Mouse (Mus musculus) thymus, postnatal 10 days (tissue): ENCODE measurements at regions not wholly inside any gene's neighbourhood (a gene's known extent, or its start where the extent isn't known, plus 50 kb on each side); places are given as distances from the start of the nearest gene placed in this dataset.

ENCODE experiments used
- DNase-seq, 2 experiments: peaks; one replicate each; pipeline ENCODE4 v3.0.0; 2021; ENCODE audit warnings: low spot score in 2 of 2

DNA sequence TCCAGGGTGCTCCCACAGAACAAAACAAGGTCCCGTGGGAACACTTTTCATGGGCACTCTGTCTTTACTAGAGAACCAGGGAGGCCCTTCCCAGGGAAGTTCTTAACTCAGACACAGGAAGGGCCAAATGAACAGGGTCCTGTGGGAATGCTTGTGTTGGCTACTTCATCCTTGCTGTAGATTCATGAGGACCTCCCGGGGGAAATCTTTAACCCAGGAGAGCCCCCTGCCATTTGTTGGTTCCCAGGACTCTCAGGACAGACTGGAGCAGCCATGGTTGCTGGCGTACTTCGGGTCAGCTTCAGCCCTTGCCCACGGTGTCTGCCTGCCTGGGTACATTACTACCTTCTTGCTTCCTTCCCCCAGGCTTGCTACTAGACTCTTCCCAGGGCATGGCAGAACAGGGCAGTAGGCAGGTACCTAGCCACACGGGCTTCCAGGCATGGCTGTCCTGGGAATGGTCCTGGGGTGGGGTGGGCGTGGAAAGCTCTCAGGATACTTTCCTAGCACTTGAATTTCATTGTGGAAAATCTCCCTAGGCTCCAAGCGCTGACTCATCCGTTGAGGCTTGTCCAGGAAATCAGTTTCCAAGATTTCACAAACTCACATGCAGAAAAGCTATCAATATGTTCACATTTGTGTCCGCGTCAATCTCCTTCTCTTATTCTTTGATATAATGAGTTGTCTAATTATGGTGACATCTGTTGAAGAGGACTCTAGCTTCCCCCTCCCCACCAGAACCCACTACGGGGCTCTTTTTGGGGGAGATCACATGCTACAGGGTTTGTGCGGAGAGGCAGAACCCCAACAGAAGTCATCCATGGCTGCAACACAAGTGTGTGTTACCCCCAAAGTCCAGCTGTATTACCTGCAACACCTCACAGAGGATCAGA is 148.6 kb downstream of the Sec61b start:
- DNase-seq, result no peak

DNA sequence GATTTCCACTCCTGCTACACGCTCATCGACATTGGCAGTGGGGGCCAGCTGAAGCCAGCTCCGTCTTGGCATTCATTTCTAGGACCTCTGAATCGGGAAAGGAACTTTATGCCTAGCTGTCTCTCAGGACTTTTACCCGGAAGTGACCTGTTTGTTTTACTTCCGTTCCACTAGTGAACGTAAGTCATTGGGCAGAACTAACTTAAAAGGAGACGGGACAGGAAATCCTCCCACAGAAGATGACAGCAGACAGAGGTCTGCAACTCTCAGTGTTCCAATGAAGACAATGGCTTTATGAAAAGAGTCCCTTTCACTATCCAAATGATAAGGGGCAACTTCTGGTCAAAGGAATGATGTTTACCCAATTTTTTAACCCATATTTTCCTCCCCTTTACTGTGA is 155.5 kb downstream of the Sec61b start:
- DNase-seq, result no peak

DNA sequence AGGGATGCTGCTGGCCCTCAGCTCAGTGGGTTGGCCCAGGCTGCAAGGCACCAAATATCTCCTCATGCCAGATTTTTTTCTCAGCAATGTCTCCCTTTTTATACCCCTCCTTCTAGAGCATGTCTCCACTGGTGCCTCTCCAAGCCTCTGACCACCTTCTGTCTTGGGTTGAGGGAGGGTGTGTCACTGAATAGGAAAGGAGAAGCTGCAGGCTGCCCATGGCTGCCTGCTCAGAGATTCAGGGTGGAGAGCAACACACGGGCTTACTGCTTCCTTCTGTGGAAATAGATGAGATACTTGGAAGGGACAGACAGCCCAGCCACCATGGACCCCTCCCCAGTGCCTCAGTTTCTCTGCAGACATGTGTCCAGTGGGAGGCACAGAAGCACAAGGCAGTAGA is 156.0 kb downstream of the Sec61b start:
- DNase-seq, result no peak

DNA sequence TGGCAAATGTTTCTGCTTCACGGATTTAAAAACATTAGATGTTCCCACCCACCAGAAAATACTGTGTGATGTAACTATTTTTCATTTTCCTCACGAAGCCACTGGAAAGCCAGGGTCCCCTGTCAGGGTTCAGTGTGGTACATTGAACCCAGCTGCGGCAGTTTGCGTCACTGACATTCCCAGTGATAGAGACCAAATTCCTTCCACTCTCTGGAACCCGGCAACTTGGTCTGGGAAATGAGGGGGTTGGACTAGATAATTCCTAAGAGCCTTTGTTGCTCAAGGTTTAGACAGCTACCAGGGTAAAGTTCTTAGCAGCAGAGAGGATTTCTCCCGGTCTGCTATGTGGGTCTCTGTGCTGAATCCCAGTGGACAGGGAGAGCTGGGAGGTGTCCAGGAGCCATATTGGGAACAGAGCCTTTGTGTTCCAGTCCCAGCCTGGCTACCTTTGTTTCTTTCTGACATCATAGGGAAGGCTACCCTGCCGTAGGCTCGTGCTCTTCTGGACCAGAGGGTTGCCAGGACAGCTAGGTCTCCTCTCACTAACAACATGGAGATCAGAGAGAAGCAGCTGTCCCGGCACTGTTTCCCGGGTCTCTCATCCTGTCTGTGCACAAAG is 164.5 kb downstream of the Sec61b start:
- no peak for DNase-seq

DNA sequence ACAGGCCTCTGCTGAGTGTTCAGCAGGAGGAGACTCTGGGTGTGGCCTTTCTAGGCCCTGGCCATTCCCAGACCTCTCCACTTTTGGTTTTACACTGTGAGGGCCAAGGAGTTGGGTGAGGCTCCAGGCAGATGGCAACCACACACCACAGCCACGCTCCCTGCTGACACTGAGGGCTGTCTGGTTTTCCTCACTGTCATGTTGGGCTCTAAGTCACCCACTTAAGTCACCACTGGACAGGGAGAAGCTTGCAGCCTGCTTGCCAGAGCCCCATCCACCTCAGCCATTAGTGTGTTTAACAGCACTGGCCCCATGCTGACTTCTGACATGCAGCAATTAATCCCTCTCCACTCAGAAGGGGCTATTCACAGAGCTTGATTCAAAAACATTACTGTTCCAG is 170.6 kb downstream of the Sec61b start:
- DNase-seq, result no peak

DNA sequence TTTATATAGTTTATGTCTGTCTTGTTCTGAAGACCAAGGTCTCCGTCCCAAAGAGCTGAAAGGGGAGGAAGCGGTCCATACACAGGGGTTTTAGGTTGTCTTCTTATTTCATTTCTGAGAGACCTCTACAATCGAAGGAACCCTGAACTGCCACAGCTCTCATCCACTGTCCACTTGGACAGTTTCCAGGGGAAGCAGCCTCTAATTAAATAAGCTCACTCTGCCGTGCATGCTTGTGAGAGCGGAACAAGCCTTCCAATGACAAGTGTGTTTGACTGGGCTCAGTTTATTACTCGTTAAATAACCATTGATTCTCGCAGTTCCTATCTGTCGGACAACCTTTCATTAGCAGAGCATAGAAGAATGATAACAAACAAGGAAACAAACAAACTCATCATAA is 174.2 kb downstream of the Sec61b start:
- no peak for DNase-seq

DNA sequence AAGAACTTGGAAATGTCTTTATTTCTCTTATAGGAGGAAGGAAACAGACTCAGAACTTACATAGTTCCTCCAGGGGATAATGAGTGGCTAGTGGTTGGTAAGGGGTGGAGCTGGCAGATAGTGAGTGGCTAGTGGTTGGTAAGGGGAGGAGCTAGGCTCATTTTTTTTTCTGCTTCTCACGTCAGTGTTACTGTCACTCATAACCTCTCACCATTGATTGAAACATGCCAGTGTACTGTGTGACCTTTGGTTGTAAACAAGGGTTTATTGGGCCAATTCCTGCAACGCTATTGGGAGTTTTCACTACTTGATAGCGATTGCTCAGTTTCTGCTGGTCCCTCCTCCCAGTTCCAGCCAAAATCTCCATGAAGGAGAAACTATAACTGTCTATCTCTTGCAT is 175.5 kb downstream of the Sec61b start:
- DNase-seq, result no peak

DNA sequence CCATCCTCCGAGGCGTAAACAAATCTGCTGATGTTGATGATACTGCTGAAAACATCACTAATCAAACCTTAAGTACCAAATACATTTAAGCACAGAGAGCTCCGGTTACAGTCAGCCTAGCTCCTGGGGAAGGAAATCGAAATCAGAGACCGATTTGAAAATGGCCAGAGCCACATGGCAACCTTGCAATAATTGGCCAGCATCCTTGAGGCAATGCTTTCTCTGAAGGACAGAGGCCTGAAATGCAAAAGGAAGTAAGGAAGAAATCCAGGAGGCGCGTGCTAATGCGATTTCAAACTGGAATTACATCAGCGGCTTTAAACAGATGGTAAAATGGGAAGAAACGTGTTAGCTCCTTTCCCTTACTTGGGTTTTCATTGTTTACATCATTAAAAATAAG is 177.1 kb downstream of the Sec61b start:
- no peak for DNase-seq

DNA sequence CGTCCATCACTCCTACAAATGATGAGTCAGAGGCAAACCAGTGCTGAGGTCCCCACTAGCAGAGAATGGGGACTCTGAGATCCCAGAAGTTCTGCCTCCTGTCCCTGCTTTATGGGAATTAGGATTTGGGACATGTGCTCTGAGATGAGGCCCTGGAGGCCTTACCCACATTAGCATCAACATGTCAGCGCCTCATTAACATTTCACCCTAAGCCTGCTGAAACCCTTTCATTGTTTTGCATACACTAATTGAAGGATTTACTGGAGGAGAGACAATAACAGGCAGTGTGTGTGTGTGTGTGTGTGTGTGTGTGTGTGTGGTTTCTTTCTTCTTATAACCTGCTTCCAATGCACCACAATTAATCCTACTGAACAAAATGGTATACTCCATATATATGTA is 178.7 kb downstream of the Sec61b start:
- no peak for DNase-seq

DNA sequence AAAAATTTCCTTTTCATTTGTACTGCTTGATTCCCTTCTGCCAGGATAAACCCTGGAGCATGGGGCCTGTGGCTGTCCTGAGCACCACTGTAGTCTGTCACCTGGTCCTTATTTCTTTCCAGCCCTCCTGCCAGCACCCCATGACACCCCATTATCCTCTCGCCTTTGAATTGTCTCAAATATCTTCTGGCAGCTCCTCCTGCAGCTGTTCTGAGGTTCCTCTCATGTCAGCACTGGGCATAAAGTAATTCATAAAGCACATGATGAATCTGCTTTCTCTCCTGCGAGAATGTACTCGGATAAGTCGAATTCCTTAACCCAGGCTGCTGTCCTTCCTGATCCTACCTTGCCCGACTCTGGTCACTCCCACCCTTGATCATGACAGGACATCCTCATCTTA is 195.1 kb downstream of the Sec61b start:
- no peak for DNase-seq

DNA sequence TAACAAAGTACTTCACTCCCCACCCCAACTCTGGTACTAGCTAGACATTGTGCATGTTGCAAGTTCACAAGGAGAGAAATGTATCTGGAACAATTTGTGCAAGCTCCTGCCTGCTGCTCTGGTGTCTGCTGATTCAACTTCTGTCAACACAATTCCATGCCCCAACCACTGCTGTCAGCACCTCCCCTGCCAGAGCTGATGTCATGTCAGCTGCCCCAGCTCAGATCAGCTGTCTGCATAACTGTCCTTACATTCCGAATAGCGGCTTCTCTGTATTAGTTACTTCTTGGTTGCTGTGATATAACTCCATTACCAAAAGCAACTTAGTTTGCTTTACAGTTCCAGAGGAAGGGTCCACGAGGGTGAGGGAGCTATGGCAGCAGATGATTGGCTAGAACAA is 196.0 kb downstream of the Sec61b start:
- DNase-seq, result no peak

DNA sequence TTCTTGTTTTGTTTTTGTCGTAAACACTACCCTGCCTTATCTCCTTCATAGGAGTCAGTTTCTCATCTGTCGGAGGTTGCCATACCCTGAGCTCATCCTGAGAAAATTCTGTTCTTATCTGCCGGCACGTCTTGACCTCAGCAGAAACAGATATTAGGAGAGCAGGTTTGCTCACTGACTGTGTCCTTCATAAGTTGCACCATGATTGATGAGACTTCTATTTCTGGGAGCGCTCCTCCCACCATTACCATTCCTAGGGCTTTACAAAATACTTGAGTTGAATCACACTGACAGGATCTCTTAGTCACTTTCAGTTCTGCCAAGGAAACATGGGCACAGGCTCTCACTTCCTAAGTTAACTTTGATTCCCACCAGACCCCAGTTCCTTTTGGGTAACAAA is 196.9 kb downstream of the Sec61b start:
- DNase-seq, result no peak

DNA sequence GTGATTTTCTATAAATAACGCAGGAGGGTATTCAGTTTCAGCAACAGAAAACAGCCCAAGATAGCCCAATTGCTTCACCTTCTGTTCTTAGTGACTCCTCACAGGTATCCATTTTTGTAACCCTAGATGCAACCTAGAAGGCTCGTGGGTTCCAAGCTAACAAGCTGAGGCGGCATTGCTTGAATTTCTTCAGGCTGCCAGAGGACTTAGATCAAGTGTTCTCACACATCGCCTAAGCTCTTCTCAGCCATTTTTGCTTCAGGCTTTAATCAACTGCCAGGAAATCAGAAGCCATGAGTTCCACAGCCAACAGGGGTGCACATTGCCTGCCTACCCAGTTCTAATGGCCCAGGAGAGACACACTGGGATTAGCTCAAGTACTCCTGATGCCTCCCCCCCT is 206.7 kb downstream of the Sec61b start:
- no peak for DNase-seq

DNA sequence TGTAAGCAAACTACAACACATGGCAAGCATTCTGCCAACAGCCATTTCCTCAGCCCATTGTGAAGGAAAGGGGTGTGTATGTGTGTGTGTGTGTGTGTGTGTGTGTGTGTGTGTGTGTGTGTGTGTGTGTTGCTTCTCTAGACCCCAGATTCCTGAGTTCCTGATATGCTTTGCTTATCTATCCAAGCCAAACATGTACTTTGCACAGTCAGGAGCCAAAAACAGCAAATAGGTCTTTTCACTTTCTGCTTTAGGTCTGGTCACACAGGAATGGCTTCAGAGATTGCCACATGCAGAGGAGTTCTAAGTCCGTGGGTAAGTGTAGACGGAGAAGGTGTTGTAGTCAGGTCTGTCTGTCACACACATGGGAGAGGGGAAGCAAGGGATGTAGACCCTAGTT is 216.7 kb downstream of the Sec61b start:
- no peak for DNase-seq

DNA sequence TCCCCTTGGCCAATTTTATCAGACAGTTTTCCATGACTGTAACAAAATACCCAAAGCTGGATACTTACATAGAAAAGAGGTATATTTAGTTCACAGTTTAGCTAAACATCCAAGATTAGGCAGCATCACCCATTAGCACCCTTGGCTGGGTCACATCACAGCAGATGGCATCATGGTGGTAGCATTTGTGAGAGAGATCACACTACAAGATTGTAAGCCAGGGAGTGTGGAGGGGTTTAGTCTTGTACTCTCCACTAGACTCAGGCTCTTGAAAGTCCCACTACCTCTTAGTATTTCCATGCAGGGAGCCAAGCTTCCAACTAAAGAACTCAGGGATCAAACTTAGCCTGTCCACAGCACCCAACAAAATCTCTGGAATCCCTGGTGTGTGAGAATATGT is 218.2 kb downstream of the Sec61b start:
- no peak for DNase-seq

DNA sequence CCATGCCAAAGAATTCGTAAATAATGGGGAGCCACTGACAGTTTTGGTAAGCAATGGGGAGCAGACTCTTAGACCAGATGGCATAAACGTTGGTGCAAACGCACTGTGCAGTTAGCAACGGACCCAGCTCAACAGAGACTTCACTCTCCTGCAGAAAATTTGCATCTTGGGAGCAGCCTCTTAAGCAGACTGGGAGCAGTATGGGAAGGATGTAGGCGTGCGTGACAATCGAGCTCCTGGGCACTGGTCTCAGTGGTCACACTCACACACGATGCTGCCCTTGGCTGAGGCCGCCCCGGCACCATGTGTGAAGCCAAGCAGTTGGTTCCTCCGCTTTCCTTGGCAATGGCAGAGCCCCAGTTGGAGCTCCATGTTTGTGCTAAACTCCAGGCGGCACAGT is 218.8 kb downstream of the Sec61b start:
- no peak for DNase-seq

DNA sequence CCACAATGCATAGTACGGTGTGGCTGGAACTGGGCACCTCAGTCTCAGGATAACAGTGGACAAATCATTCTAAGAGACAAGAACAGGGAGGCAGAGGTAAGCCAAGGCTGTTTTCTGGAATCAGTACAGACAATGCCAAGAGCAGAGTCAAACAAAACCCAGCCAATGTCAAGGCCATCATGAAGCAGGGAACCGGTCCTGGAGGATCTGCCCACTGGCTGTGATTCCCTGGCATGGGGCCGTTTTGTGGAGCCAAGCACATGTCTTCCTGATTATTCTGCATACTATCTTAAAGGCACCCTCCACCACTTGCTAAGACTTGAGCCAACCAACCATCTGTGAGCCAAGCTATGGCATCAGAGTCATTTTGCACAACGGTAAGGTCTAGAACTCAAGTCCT is 222.6 kb downstream of the Sec61b start:
- no peak for DNase-seq

DNA sequence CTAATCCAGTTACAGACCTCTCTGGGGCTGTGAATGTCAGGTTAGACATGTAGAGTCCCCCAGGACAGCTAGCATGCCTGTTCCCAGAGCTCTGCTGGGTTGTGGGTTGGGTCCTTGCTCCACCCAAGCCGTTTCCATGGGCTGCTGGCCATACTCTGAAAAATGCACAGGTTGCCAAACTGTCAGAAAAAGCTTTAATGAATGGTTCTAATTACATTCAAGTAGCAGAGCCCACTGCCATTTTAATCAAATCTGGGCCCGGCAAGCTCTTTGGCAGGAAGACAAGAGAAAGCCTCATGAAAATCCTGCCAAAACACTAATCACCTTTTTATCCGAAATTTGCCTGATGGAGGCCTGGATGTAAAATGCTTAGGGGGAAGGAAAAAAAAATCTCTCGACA is 224.1 kb downstream of the Sec61b start:
- no peak for DNase-seq

DNA sequence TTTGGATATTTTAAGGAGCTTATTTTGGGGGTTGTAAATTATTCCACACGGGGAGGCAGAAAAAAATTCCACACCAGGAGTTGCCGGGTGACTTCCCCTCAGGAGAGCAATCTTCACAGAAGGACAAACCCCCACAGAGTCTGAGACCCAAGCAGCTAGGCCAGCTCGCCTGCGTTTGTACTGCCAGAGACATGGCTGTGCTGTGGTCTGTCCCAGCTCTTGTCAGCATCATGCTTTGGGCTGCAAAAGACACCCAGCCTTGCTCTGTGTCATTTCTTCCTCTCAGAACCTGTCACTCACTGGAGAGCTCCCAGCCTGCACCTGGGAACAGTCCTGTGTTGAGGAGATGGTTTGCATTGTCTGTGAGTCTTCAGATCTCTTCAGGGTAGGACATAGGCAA is 224.5 kb downstream of the Sec61b start:
- DNase-seq, result no peak

DNA sequence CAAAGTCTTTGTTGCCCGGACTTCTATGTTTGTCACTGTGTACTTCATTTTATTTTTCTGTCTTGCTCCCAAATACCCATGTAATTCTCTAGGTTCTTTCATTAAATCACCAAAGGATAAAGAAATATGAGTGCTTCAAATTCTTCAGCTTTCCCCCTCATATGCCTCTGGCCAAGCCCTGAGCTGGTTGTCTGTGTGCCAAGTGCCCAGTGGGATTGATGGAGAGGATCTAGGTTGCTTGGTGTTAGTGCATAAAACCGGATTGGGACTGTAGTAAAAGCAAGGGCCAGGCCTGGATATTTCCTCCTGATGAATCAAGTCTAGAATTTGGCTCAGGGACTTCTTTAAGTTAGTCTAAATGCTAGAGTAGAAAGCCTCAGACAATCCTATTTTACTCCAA is 229.0 kb downstream of the Sec61b start:
- DNase-seq, result no peak

DNA sequence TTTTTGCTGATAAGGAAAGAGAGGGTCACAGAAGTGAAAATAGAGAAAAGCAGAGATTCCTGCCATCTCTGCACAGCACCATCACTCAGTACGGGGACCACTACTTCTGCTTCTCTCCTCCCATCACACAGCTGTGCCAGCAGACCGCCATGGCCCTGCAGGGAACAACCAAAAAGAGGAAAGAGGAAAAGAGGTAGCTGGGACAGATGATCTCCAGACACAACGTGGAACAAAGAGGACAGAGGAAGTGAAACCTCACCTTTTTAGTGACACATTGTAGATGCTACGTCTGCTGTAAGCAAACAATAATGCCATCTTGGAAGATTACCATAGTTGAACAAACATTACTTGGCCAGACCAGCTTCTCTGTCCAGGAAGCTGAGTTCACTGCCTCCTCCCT is 230.1 kb downstream of the Sec61b start:
- DNase-seq, result no peak

DNA sequence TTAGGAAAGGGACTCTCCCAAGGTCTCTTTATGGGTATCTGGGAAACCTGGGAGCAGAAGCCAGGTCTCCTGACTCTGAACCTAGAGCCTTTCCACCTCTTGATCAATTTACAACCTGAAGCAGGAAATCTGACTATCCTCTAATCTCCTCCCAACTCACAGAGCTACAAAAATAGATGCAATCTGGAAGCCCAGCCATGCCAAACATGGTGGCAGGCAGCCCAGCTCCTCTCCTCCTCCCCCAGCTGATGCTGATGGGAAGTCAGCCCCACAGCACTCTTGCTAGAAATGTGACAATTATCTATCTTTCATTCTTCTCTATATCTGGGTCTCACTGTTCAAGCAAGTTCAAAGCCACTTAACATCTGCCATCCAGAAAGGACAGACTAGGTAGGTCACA is 233.5 kb downstream of the Sec61b start:
- DNase-seq, result no peak

DNA sequence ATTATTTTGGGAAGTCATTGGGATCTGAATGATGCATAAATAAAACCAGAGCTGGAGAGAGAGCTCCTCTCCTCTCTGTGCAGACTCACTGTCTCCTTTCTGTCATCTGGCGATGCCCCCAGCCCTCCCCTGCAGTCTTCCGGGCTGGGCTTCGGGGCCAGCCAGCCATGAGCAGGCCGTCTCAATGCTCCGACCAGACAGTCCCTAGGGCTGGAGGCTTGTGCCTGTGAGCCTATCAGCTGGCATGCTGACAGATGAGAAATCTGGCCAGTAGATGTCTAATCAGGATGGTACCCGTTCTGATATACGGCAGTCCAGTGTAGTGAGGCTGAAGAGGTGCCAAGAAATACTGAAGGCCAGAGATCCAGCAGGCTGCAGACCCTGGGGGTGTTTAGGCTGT is 238.9 kb downstream of the Sec61b start:
- no peak for DNase-seq
